Mouse (Mus musculus): ENCODE data around the gene Gmpr2. TPM values are rescaled to one million over a fixed set of nuclear protein-coding genes. Genes with fewer than 3 reads are reported as not detected.

The Gmpr2 gene
- polyA plus RNA-seq, 1 experiment from 2014 or later = 48.7 TPM

DNA sequence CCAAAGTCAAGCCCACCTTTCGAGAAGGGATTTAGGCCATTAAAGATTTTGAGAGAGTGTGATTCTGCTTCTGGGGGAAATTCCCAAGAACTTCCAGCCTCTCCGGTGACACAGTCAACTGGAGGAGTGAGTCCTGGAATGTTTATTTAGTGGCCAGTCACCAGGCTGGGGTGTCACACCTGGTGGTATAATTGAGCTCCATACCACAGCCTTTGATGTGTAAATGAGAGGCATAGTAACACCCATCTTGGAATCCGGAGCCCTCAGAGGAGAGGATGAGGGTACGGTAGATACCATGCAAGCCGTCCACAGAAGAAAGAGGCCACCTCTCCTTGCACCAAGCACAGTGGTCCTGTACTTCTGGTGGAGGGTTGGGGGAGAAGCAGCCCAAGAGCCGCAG lies 31.0 kb downstream of the Gmpr2 start:
- ATAC-seq (no peak), DNase-seq (ENCODE audit: low spot score) (no peak)
- no peak overlapping the region for H3K4me3 ChIP-seq (ENCODE audit: low read depth, low read length)
- no peak overlapping the region for H3K27ac ChIP-seq (ENCODE audit: low read depth, low read length)
- H3K9ac ChIP-seq (ENCODE audit: low read length) = no peak overlapping the region
- H3K36me3 ChIP-seq (ENCODE audit: control insufficient read depth, insufficient read depth, low read length) = no peaks in the 10 kb centered on the region
- no peaks in the 10 kb centered on the region for H3K27me3 ChIP-seq (replicated peaks; ENCODE audit: control insufficient read depth, insufficient read depth, low read length)
- 71% methylated on average over 6 of the region's 6 CpGs for WGBS
- no peak overlapping the region for H3K4me2 ChIP-seq (ENCODE audit: low read length)
- no peaks in the 10 kb centered on the region for H3K4me1 ChIP-seq (ENCODE audit: control insufficient read depth, insufficient read depth, low read length)
- no peaks in the 10 kb centered on the region for H3K9me3 ChIP-seq (replicated peaks; ENCODE audit: control insufficient read depth, low read length)

DNA sequence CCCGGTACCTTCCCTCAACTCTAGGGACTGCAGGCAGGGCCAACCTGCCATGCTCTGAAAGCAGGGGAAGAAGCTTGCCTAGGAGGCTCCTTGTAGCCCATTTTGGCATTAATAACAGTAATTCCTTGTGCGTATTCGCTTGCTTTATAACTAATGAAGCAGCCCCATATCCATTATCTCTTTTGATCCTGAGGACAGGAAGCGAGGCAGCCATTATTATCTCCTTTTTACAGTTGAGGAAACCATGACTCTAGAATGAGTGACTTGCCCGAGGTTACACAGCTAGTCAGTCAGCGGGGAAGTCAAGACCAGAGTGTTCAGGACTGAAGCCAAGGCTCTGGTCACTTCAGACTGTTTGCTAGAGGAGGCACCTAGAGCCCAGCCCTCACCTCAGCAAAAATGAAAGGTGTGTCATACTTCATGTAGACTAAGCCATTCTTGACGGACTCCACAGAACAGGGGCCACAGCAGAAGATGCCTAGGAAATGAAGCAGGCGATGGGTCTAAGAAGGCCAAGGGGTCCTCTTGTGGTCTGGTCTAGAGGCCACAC lies 34.4 kb downstream of the Gmpr2 start:
- WGBS = 91% methylated on average over 8 of the region's 8 CpGs
- no peak overlapping the region for H3K27ac ChIP-seq (ENCODE audit: low read depth, low read length)
- H3K4me1 ChIP-seq (ENCODE audit: control insufficient read depth, insufficient read depth, low read length) = no peaks in the 10 kb centered on the region
- ATAC-seq (no peak), DNase-seq (ENCODE audit: low spot score) (no peak)
- H3K4me2 ChIP-seq (ENCODE audit: low read length) = no peak overlapping the region
- no peaks in the 10 kb centered on the region for H3K36me3 ChIP-seq (ENCODE audit: control insufficient read depth, insufficient read depth, low read length)
- H3K9me3 ChIP-seq (replicated peaks; ENCODE audit: control insufficient read depth, low read length) = no peaks in the 10 kb centered on the region
- no peak overlapping the region for H3K9ac ChIP-seq (ENCODE audit: low read length)
- no peaks in the 10 kb centered on the region for H3K27me3 ChIP-seq (replicated peaks; ENCODE audit: control insufficient read depth, insufficient read depth, low read length)
- H3K4me3 ChIP-seq (ENCODE audit: low read depth, low read length) = no peak overlapping the region

DNA sequence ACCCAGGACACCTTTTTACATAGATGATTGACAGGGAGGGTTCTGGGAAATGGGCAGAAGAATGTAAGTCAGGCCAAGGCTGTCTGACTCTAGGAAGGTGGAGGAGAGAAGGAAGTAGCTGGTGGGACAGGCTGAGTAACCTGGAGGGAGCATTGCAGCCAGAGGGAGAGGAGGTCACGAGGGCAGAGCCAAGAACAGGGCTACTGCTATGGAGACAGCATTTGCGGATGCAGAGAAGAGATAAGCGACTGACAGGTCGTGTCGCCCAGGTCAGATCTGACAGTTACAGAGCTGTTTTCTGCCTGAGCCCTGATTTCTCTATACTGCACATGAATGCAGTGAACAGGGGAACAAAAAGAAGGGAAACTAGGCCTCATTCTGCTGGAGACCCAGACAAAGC lies 35.7 kb downstream of the Gmpr2 start:
- DNase-seq (ENCODE audit: low spot score) (no peak), ATAC-seq (no peak)
- Histone ChIP-seq H3K9me3 (replicated peaks; ENCODE audit: control insufficient read depth, low read length) (no peaks in the 10 kb centered on the region), H3K4me1 (ENCODE audit: control insufficient read depth, insufficient read depth, low read length) (no peaks in the 10 kb centered on the region), H3K27ac (ENCODE audit: low read depth, low read length) (no peak overlapping the region), H3K27me3 (replicated peaks; ENCODE audit: control insufficient read depth, insufficient read depth, low read length) (0 out of 2 replicates have a peak, but pooled peaks cover 2% of the 10 kb centered on the region), H3K36me3 (ENCODE audit: control insufficient read depth, insufficient read depth, low read length) (no peaks in the 10 kb centered on the region), H3K9ac (ENCODE audit: low read length) (no peak overlapping the region), H3K4me3 (ENCODE audit: low read depth, low read length) (no peak overlapping the region), H3K4me2 (ENCODE audit: low read length) (no peak overlapping the region)
- WGBS = 87% methylated on average over 5 of the region's 5 CpGs

DNA sequence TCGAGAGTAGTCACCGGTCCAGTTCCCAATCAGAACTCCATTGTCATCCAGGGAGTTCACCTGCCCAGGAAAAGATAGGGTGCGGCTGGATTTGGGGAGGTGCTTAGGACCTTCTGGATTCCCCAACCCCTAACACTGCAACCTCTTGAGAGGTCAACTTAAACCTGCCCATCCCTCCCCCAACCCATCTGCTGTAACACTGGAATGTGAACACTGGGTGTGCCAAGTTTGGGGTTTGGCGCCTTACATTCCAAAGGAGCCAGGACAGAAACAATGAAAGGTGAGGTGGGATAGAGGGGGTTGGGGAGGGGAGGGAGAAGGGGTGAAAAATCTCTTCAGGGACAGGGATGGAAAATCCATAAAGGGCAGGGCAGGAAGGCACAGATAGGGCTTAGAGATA lies 37.8 kb downstream of the Gmpr2 start:
- H3K4me1 ChIP-seq (ENCODE audit: control insufficient read depth, insufficient read depth, low read length) = no peaks in the 10 kb centered on the region
- no peaks in the 10 kb centered on the region for H3K36me3 ChIP-seq (ENCODE audit: control insufficient read depth, insufficient read depth, low read length)
- no peak overlapping the region for H3K4me2 ChIP-seq (ENCODE audit: low read length)
- H3K4me3 ChIP-seq (ENCODE audit: low read depth, low read length) = no peak overlapping the region
- no peak overlapping the region for H3K9ac ChIP-seq (ENCODE audit: low read length)
- no peak overlapping the region for H3K27ac ChIP-seq (ENCODE audit: low read depth, low read length)
- DNase-seq (ENCODE audit: low spot score) (no peak), ATAC-seq (no peak)
- 86% methylated on average over 4 of the region's 4 CpGs for WGBS
- H3K27me3 ChIP-seq (replicated peaks; ENCODE audit: control insufficient read depth, insufficient read depth, low read length) = 0 out of 2 replicates have a peak, but pooled peaks cover 3% of the 10 kb centered on the region
- no peaks in the 10 kb centered on the region for H3K9me3 ChIP-seq (replicated peaks; ENCODE audit: control insufficient read depth, low read length)

DNA sequence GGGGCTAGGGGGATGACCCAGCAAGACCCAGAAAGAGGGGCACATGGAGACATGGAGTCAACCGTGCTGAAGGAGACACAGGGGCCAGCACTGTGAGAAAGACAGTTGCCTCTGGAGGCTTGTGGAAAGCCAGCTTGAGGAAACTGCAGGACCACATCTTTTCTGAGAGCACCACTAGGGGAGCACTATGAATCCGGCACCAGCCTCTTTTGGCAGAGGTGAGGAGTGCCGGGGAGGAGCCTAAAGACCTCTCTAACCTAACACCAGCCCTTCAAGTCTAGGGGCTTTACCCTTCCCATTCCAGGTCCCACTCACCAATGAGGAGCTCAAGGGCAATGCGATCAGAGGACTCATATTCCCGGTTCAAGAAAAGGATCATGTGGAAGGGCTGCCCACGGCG lies 40.0 kb downstream of the Gmpr2 start:
- ATAC-seq (no peak), DNase-seq (ENCODE audit: low spot score) (no peak)
- 85% methylated on average over 7 of the region's 7 CpGs for WGBS
- H3K9ac ChIP-seq (ENCODE audit: low read length) = no peak overlapping the region
- no peaks in the 10 kb centered on the region for H3K4me1 ChIP-seq (ENCODE audit: control insufficient read depth, insufficient read depth, low read length)
- H3K36me3 ChIP-seq (ENCODE audit: control insufficient read depth, insufficient read depth, low read length) = peaks cover 4% of the 10 kb centered on the region; the same call in 1 of the 2 replicates
- H3K4me3 ChIP-seq (ENCODE audit: low read depth, low read length) = no peak overlapping the region
- no peaks in the 10 kb centered on the region for H3K9me3 ChIP-seq (replicated peaks; ENCODE audit: control insufficient read depth, low read length)
- H3K27ac ChIP-seq (ENCODE audit: low read depth, low read length) = no peak overlapping the region
- H3K4me2 ChIP-seq (ENCODE audit: low read length) = no peak overlapping the region
- H3K27me3 ChIP-seq (replicated peaks; ENCODE audit: control insufficient read depth, insufficient read depth, low read length) = 0 out of 2 replicates have a peak, but pooled peaks cover 3% of the 10 kb centered on the region

DNA sequence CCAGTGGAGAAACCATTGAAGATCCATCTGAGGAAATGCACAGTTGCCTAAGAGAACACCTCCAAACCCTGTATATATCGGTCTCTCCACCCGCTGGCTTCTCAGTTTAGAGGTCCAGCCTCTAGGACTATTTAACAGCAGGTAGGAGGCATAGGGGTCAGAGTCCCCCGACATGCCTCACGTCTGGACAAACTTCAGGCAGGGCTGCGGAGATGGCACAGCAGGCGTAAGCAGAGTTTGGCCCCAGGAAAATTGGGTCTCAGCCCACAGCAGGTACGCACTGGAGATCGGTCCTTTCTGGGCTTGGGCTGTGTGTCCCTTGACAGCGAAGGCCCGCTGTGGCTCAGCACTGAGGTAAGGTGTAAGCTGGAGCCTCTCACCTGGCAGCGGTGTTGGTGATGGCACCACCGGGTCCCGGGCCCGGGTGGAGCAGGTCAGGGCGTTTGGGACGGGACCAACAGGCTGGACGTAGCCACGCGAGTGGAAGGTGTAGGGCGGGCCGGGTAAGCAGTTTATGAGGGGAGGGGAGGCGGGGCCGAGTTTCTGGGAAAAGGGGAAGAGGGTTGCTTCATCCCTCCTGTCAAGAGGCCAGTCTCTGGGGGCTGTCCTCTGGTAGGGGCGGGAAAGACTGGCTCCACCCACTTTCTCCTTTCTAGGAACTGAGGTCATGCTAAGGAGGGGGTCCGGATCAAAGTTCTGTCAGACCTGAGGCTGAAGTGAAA lies 41.4 kb downstream of the Gmpr2 start:
- H3K9me3 ChIP-seq (replicated peaks; ENCODE audit: control insufficient read depth, low read length) = no peaks in the 10 kb centered on the region
- H3K36me3 ChIP-seq (ENCODE audit: control insufficient read depth, insufficient read depth, low read length) = peaks cover 14% of the 10 kb centered on the region
- H3K27me3 ChIP-seq (replicated peaks; ENCODE audit: control insufficient read depth, insufficient read depth, low read length) = 0 out of 2 replicates have a peak, but pooled peaks cover 3% of the 10 kb centered on the region
- no peak overlapping the region for H3K4me3 ChIP-seq (ENCODE audit: low read depth, low read length)
- DNase-seq (ENCODE audit: low spot score) (no peak), ATAC-seq (no peak)
- no peak overlapping the region for H3K4me2 ChIP-seq (ENCODE audit: low read length)
- H3K9ac ChIP-seq (ENCODE audit: low read length) = no peak overlapping the region
- H3K4me1 ChIP-seq (ENCODE audit: control insufficient read depth, insufficient read depth, low read length) = no peaks in the 10 kb centered on the region
- H3K27ac ChIP-seq (ENCODE audit: low read depth, low read length) = no peak overlapping the region
- WGBS = 18% methylated on average over 25 of the region's 25 CpGs

DNA sequence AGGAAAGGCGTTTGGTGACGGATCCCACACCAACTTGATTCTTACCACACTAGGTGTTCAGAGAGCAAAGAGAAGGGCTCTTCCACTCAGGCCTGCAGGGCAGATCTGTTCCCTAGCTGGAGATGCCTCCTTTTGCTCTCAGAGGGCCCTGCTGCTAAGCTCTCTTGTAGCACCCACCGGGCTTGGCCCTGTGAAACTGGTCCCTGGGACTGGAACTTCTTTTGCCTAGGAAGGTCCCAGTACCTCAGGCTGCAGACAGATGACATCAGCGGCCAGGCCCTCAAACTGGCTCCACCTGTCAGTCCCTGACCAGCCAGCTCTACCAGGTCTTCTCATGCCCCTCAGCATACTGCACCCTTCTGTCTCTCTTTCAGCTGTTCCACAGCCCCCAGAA lies 42.0 kb downstream of the Gmpr2 start, which contains the start of gene Tgm1:
TSS of gene Tgm1 (minus strand) at position 198 of the 394 bp plus-strand sequence.
- Histone ChIP-seq H3K4me2 (ENCODE audit: low read length) (no peak within 1 kb of the TSS), H3K36me3 (ENCODE audit: control insufficient read depth, insufficient read depth, low read length) (peaks cover 20% of the 10 kb centered on the region), H3K9me3 (replicated peaks; ENCODE audit: control insufficient read depth, low read length) (no peaks in the 10 kb centered on the region), H3K9ac (ENCODE audit: low read length) (no peak within 1 kb of the TSS), H3K27ac (ENCODE audit: low read depth, low read length) (no peak within 1 kb of the TSS), H3K27me3 (replicated peaks; ENCODE audit: control insufficient read depth, insufficient read depth, low read length) (0 out of 2 replicates have a peak, but pooled peaks cover 3% of the 10 kb centered on the region), H3K4me3 (ENCODE audit: low read depth, low read length) (no peak within 1 kb of the TSS), H3K4me1 (ENCODE audit: control insufficient read depth, insufficient read depth, low read length) (no peaks in the 10 kb centered on the region)
- no peak for DNase-seq (ENCODE audit: low spot score)
- no peak for ATAC-seq
- 20% methylated on average over 4 of the region's 4 CpGs for WGBS

DNA sequence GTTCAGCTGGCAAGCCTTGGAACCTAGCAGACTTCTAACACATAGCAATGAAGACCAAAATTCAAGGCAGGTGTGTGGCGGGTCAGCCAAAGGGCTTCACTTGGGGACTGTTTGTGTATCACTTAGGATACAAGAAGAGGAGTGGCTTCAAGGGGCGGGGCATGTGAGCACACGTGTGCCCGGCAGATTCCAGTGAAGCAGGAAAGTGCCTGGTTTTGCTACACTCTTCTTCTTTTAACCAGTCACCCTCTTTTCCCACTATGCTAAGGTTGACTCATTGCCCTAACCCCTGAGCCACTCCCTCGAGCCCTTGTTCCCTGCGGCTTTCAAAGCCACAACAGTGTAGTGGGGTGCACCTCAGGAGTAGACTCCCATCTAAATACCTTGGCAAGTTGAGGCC lies 43.2 kb downstream of the Gmpr2 start:
- Histone ChIP-seq H3K9ac (ENCODE audit: low read length) (no peak overlapping the region), H3K4me3 (ENCODE audit: low read depth, low read length) (no peak overlapping the region), H3K4me1 (ENCODE audit: control insufficient read depth, insufficient read depth, low read length) (no peaks in the 10 kb centered on the region), H3K27ac (ENCODE audit: low read depth, low read length) (no peak overlapping the region), H3K4me2 (ENCODE audit: low read length) (no peak overlapping the region), H3K27me3 (replicated peaks; ENCODE audit: control insufficient read depth, insufficient read depth, low read length) (0 out of 2 replicates have a peak, but pooled peaks cover 3% of the 10 kb centered on the region), H3K36me3 (ENCODE audit: control insufficient read depth, insufficient read depth, low read length) (peaks cover 27% of the 10 kb centered on the region), H3K9me3 (replicated peaks; ENCODE audit: control insufficient read depth, low read length) (no peaks in the 10 kb centered on the region)
- no peak for DNase-seq (ENCODE audit: low spot score)
- ATAC-seq = no peak
- 39% methylated on average over 6 of the region's 6 CpGs for WGBS

DNA sequence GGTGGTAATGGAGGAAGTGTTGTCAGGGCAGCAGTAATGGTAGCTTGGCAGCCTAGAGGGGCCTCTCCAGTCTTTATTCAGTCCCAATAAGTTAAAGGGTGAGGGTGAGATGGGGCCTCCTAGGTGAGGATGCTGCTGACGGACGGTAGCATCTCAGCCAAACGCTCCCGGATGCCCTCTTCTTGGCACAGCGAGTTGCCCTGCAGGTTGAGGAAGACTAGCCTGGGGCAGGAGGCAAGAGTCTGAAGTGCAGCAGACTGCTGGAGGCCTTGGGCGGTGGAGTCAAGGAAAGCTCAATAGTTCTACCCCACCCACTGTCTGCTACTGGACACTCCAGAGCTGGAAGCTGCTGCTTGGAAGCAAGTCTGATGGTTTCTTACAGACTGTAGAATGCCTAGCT lies 44.5 kb downstream of the Gmpr2 start:
- Histone ChIP-seq H3K9ac (ENCODE audit: low read length) (no peak overlapping the region), H3K36me3 (ENCODE audit: control insufficient read depth, insufficient read depth, low read length) (peaks cover 27% of the 10 kb centered on the region), H3K9me3 (replicated peaks; ENCODE audit: control insufficient read depth, low read length) (no peaks in the 10 kb centered on the region), H3K27me3 (replicated peaks; ENCODE audit: control insufficient read depth, insufficient read depth, low read length) (0 out of 2 replicates have a peak, but pooled peaks cover 3% of the 10 kb centered on the region), H3K27ac (ENCODE audit: low read depth, low read length) (no peak overlapping the region), H3K4me1 (ENCODE audit: control insufficient read depth, insufficient read depth, low read length) (no peaks in the 10 kb centered on the region), H3K4me3 (ENCODE audit: low read depth, low read length) (no peak overlapping the region), H3K4me2 (ENCODE audit: low read length) (no peak overlapping the region)
- no peak for DNase-seq (ENCODE audit: low spot score)
- 91% methylated on average over 6 of the region's 6 CpGs for WGBS
- no peak for ATAC-seq
